Mouse (Mus musculus): ENCODE data around the gene En2.

En2 gene

DNA sequence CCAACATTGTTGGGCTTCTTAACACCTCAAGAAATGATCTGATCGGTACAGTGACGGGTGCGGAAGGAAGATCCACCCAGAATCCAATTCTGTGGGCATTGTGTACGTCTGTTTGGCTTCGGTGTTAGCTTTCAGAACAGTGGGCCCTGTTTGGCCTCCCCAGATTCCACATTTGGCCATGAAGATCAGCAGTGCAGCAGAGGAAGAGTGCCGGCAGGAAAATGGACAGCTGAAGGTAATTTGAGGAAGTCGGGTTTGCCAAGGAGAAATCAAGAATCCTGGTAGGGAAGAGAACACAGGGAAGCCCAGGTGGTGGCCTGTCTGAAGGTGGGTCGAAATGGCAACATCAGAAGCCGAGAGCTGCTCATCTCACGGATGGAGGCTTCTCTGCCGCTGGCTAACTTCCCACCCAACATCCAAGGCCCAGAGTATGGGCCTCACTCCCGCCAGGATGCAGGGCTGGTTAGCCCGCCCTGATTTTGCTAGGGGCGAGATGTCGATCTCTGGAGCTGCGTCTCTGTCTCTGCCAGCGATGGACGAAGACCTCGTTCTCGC lies 4.0 kb upstream of the En2 start:
- no peak for DNase-seq

DNA sequence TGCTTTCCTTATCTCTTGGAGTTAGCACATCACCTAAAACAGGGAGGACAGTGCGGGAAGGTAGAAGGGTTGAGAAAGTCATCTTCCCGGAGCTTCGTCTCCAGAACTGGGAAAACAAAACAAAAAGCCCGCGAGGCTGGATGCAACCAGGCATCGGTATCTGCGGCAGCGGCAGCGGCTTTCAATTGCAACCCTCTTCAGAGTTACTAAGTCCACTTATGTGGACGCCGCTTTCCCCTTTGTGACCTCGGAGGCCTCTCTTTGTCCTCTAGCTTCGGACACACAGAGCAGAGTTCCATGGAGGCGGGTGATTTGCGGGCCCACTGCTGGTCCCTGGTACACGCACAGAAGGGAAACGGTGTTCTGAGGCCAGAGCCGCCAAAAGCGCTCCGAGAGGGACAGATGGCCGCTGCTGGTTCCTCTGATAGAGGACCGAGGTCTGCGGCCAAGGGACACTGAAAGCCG lies 3.5 kb upstream of the En2 start:
- DNase-seq = no peak

DNA sequence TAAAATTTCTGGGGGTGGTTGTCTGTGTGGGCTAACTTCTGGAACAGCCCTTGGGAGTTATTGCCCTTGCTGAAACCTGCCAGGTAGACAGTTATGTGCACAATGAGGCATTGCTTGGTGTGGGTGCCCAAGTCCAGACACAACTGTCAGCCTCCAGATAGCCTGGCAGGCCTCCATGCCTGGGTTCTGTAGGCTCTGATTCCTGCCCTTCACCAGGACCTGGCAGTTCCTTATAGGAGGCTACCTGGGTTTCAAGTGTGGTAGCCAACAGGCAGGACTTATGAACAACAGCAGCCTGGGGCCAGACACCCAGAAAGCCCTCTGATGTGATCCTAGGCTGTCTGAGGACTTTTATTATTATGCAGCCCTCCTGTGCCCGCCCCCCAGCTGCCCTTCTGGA lies 1.6 kb upstream of the En2 start:
- no peak for DNase-seq

DNA sequence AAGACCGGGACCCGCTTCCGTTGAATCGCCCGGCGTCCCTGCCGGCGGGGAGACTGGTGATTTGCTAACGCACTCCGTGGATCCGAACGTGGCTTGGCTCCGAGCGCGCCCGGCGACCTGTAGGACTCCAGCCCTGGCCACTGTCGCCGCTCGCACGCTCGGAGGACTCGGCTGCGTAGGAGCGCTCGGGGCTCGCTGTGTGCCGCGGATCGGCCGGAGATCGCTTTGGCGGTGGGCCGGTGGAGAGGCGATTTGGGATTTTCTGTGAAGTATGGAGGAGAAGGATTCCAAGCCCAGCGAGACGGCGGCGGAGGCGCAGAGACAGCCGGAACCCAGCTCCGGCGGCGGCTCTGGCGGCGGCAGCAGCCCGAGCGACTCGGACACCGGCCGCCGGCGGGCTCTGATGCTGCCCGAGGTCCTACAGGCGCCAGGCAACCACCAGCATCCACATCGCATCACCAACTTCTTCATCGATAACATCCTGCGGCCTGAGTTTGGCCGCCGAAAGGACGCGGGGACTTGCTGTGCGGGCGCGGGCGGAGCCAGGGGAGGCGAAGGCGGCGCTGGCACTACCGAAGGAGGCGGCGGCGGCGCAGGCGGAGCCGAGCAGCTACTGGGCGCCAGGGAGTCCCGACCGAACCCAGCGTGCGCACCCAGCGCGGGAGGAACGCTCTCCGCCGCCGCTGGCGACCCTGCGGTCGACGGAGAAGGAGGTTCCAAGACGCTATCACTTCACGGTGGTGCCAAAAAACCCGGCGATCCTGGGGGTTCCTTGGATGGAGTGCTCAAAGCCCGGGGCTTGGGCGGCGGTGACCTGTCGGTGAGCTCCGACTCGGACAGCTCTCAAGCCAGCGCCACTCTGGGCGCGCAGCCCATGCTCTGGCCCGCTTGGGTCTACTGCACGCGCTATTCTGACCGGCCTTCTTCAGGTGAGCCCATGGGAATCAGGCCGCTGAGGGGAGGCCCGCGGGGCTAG lies 1.1 kb downstream of the En2 start:
- DNase-seq = no peak

DNA sequence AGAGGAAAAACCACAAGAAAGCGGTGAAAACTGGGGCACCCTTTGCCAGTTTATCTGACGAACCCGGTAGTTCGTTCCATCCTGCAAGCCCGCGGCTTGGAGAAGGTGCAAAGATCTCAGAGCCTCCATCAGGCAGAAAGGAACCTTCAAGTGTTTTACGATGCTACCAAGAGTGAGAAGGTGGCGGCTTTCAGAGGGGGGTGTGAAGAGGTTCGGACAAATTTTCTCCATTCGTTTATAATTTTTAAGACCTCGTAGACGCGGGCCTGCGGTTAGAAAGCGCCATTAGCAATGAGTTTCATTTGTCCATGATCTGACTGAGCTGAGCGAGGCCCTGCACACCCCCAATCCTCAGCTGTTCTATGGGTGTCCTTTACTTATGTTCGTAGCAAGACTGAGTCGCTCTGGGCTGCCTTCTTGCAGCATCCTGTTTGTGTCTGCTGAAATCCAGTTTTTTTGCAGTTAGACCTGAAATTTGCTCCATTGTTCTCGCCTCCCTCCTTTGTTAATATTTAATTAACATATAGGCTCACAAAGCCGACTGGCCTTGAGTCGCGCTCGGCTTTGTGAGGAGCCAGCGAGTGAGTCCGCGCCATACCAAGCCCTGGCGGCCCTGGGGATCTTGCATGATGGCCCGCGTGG lies 2.2 kb downstream of the En2 start:
- DNase-seq = no peak

- DNase-seq = no peak
These were observed 3.0 kb downstream of the En2 start for GRCm38 (mm10) chr5:28168253-28169165.

GRCm38 (mm10) chr5:28169166-28169801 lies 3.8 kb downstream of the En2 start:
- no peak for DNase-seq

GRCm38 (mm10) chr5:28170081-28170480 lies 4.6 kb downstream of the En2 start:
- no peak for DNase-seq

DNA sequence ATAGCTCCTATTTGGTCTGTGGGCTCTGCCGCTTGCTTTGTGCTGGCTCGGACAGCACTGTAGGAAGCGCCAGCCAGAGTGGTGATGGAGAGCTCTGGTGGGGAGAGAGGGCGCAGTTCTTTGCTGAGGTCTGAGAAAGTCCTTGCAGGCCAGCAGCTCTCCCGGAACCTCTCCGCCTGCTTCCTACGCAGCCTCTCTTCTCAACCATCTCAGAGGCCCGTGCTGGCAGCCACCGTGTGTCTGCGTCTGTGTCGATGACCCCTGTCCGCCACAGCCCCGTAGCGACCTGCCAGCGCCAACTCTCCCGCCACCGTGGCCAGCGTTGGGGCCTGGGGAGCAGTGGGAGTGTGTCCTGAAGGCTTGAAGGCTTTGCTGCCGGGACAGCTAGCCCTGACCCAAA lies 5.4 kb downstream of the En2 start:
- DNase-seq = no peak

DNA sequence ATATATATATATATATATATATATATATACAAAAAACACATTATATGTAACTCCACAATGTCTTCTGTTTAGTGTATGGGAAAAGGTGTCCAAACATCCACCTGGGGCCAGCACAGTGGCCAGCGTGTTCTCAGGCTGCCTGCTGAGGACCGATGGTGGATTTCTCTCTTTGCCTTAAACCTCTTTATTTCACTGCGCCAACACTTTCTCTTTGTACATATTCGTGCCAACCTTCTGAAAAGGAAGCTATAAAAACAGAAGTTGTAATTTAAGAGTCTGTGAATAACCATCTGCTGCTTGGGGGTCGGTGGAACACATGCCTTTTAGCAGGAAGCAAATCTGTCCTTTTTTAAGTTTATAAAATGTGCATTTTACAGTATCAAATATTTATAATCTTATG lies 6.2 kb downstream of the En2 start:
- DNase-seq = no peak

GRCm38 (mm10) chr5:28172261-28172920 lies 6.9 kb downstream of the En2 start:
- no peak for DNase-seq

DNA sequence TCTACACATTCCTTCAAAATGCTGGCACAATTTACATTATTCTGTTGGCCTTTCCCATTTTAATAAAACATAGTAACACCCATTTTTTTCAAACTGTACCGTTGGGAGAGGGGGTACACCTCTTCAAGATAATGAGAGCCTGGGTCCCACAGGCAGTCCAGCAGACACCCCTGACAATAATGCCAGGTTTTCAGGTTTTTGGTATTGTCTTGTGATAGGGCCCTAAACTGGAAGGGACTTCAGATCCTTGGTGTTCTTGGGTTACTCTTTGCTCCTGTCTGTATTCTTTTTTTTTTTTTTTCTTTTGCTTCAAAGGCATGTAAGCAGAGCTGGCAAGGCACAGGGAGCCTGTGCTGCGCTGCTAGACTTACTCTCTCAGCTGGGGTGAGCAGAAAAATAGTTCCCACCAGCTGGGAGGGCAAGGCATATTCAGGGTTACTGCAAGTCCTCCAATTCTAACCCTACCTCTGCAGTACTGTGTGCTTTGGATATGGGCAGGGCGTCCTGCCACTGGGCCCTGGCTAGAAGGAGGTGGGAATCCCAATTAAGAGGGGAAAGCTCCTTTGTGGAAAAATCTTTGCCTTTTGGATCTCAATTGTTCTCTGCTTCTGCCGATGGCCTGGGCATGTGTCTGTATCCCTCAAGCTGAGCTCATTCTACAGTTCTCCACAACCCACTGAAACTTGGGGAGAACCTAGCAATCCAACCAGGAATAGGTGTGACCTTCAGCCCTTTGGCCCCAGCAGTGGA lies 7.6 kb downstream of the En2 start:
- DNase-seq = no peak

DNA sequence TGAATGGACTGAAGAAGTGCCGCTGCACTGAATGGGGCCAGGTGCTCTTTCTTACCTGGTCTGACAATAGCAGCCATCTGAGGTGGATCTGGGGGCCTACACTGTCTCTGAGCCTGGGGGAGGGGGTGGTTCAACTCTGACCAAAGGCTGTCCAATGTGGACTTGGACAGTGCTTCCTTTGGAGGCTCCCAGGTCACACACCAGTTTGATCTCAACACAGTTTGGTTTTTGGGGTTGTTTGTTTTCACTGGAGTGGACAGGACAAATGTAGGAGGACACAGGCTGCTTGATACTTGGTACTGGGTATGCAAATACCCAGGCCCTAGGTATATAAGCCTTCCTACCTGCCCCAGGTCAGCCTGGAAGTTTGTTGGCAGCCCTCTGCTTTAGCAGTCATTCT lies 8.2 kb downstream of the En2 start:
- DNase-seq = no peak

DNA sequence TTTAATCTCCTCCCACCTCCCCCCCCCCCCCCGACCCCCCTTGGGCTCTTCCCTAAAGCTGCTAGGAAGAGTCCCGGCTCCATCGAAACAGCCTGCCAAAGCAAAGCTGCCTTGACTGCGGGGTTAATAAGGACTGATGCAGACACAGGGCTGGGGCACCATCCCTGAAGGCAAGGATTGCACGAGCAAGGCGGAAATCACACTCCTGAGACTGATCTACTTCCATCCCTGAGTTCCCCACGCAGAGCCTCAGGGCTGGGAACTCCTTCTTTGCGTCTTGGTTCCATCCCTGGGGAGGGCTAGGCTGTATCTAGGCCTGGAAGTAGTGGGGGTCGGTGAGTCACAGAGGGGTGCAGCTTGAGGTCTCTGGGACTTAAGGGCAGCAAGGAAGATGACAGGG lies 8.6 kb downstream of the En2 start:
- DNase-seq = peak; percentile 76

DNA sequence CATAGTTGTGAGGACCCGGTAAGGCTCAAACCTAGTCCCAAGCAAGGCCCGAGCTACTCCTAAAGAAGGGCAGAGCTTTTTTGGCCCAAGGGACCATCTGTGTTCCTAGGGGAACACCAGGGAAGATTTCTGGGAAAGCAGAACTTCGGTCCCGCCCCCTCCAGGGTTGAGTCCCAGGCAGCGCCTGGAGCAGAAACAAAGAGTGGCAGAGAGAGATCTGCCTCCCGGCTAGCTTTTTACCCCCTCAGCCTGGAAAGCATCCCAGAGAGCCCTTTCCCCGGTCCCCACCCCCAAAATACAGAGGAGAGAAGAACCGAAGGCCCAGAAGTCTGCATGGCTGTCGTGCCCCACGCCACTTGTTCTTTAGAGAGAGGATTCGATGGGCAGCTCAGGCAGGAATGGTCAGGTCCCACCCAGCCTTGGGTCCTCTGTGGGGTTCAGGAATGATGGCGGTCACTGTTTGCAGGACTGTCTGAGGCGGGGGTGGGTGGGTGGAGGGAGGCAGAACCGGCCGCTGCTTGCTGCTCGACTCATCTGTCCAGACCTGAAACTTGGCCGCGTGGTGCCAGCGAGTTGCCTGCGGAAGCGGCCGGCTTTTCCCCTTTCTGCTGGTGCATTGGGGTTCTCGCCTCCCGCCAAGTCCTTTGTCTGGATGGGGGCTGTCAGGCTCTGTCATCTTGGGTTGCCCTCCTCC lies 9.5 kb downstream of the En2 start:
- peak; percentile 75 for DNase-seq

DNA sequence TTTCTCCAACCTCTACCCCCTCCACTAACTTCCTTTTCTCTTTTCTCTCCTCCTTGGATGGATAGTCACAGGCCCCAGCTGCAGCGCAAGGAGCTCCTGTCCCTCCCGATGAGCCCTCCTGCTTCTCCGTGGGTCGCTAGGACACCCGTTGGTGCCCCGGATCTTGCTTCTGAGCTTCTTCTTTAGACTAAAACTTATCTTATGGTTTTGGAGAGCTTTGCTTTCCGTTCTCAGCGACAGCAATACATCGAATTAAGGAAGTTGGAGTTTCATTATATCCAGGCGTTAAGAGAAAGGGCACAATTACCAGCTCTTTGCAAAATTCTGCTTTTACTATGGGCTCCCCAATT lies 10.1 kb downstream of the En2 start:
- DNase-seq = no peak

DNA sequence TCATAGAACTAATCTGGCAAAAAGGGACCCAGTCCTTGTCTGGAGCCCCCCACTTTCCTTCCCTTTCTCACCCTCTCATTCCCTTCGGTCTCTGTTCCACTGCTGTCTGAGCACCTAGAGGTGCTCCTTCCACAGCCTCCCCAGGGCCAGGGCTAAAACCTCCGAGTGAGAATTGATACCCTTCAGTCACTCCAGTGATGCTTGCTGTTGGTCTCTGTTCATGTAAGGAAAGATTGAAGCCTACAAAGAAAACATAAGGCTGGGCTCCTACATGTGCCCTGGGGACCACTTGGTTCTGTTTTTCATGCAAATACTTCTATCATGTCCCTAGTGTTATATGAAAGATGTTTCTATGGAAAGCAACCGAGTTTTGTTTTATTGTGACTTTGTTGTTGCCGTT lies 10.5 kb downstream of the En2 start:
- DNase-seq = no peak

- DNase-seq = no peak
These were observed 11.1 kb downstream of the En2 start for GRCm38 (mm10) chr5:28176585-28176984.

DNA sequence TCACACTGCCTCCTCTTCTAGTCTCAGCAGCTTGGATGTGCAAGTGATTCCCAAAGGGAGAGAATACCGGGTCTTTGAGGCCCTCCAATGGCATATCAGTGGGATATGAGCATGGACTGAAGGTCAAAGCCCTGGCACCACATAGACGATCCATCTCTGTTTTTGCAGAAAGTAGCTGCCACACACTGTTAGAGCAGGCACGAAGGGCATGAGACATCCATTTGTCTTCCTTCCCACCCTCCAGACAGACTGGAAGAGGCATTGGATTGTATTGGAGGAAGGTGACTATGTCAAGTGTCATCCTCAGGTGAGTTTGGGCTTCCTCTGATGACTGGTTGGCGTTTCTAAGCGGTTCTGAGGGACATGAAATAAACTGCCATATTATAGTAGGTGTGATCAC lies 12.8 kb downstream of the En2 start:
- DNase-seq = no peak

- no peak for DNase-seq
These were observed 13.8 kb downstream of the En2 start for GRCm38 (mm10) chr5:28179237-28179790.

Data from heart, adult 11 months (tissue).